Mouse (Mus musculus): Measurements from ENCODE around the gene Cntnap2.

DNA sequence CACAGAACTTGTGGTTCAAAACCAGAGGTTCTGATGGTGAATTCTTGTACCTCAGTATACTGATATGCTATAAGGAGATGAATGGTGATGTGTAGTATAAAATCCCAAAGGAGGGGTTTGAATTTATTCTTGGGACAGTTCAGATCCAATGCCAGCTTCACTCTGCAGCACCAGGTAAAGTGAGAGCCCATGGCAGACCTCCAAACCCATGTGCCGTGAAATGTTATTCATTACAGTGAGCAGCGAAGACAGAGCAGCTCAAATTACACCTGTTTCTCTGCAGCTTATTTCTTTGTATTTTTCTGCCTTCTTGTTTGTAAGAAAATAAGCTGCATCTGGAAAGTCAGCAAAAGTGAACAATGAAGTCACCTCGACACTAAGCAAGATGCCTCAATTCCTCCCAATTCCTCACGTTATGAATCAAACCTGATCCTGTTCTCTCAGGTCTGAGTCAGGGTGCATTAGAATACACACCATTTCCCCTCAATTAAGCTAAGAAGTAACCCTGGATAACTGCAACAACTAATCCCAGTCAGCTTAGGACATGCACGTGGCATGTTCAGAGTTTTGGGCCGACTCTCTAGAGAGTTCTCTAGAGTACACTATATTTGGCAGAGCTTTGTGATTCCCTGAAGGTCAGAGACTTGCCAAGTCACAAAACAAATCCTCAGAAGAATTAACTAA, 915.5 kb downstream of the Cntnap2 start:
- TF ChIP-seq CTCF (IDR thresholded peaks at IDR 0.05; ENCODE audit: low read depth) (no peak), EP300 (IDR thresholded peaks at IDR 0.05; ENCODE audit: low read depth) (no peak)
